Mouse (Mus musculus) adipocyte (in vitro differentiated cells): ENCODE data around the gene Gm3952.

ENCODE experiments used
- DNase-seq: peaks from one replicate; pipeline ENCODE4 v3.0.0-alpha.2; 2016; ENCODE audit warnings: low spot score

Gene Gm3952

DNA sequence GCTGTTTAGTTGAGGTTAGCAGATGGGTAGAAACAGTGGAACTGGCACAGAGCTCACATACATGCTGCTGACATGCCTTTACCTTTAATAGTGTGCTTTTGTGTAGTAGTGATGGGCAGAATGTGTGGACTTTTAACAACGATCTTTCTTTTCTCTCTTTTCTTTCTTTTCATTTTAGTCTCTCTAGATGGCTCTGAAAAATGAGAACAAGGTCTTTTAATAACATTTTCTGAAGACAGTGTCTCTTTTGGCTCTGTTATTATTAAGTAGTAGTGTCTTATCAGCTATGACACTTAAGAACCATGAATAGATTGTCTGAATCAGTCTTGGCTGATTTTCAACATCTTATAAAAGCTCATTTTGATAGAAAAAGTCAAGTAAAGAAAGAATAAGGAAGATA, at the start of gene Gm3952:
Gene Gm3952, minus strand, starts transcription at position 101 of the 400 bp plus-strand sequence.
- DNase-seq: no peak

DNA sequence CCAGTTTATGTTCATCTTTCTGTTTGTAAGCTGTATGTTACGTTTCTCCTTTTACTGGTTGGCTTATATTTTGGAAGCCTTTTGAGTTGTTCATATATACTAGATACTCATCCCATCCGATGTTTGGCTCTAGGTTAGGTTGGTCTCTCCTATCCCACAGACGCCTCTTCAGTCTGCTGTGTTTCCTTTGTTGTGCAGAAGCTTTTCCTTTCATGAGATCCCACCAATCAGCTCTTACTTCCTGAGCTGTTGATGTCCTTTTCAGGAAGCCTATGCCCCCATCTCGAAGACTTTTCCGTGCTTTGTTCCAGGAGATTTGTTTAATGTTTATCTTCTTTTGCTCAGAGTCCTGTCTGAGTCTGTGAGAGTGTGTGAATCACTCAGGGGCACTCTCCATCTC, 45.3 kb upstream of the Gm3952 start:
- DNase-seq: no peak

GRCm38 (mm10) chr8:128812521-128812920, 14.0 kb upstream of the Gm3952 start:
- DNase-seq: no peak

DNA sequence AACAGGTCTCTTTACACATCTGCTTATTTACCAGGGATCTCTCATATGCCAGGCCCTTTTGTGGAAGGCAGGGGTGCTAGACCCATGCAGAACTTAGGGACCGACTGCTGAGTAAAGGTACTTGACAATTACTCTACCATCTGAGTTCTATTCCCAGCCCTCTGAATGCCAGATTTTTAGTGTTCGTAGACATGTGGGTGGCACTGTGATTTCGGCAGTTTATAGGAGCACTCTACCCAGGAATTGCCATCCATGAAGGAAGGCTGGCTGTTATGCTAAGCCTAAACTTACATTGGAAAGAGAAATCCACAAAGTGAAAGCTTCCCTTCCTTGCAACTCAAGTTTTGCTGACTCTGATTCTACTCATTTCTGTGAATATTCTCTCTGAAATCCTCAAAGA, 62.8 kb downstream of the Gm3952 start:
- DNase-seq: no peak

DNA sequence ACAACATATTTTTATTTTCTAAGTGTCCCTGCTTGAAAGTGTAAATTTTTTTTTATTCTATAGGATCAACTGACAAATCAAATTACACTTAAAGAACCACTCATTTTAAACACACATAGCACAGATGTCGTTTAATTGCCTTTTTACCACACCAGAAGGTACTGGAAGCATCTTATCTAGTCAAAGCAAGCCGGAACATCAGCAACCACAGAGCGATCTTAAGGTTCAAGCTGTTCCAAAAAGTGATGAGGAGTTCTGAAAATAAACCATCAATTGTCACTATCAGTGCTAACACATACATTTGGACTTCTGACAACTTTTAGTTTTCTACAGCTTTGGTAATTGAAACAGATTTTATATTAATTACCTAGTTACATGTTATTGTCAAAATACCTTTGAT, 64.4 kb downstream of the Gm3952 start:
- no peak for DNase-seq

GRCm38 (mm10) chr8:128732254-128732653, 66.2 kb downstream of the Gm3952 start:
- DNase-seq: no peak

DNA sequence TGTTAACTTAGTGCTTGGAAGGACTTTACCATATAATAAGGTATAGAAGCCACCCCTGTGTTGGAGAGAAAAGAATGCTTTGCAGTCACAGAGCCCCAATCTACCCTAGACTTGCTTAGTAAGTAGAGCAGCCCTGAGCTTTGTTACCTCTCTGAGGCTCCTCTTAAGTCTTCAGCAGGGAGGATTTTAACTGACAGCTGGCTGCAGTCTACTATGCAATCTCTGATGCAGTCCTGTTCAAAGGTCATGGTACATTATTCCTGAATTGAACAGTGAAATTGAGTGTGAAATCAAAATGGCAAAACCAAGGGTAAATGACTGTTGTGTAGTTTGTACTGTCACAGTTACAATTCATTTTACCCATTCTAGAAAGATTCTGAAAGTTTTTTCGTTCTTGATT, 71.3 kb downstream of the Gm3952 start:
- no peak for DNase-seq

- DNase-seq: peak; percentile 59
Measured at GRCm38 (mm10) chr8:128724819-128725218, 73.7 kb downstream of the Gm3952 start.

DNA sequence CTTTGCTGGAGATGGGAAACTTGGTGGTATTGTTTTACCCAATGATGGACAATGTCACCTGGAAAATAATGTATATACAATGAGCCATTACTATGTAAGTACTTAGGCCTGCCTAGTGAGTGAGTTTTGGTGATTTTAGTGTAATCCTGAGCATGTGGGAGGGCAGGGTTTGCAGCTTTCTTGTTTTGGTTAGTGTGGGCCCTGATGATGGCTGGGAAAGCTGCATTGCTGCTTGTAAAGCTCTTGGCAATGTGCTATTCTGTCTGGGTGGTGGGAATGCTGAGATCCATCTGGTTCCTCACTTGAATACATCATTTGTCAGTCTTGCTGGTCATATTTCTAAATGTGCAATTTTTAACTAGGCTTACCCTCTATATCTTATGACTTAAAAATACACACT, 82.3 kb downstream of the Gm3952 start:
- DNase-seq: no peak

- peak; percentile 32 for DNase-seq
Measured at GRCm38 (mm10) chr8:128709261-128709660, 89.2 kb downstream of the Gm3952 start.

DNA sequence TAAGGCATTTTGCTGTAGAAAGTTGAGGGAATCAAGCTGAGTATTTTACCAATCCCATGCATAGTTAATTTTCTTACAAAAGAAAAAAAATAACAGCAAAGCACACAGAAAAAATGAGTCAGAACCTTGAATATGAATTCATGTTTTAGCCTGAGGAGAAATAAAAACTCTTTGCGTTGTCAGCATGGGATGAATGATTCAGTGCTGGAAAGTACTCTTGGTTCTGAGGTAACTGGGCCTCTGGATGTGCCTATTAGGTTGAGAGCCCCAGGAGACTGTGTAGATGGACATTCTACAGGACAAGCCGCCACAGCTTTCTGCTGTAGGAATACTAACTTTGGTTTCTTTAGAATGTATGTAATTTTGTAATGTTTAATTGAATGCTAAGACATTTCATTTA, 93.7 kb downstream of the Gm3952 start:
- no peak for DNase-seq

DNA sequence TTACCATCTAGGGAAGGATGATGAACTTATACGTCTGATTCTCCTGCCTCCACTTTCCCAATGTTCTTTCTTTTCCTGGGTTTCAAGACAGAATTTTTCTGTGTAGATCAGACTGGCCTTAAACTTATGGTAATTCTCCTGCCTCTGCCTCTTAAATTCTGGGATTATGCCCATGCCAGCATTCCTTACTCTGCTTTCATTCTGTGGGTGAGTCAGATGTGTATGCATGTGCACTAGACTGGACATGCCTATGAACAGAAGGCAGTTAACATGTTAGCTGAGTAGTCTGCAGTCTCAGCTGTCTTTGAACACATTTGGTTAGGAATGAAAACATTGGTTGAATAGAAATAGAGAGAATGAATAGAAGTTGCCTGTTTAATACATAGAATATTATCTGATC, 94.1 kb downstream of the Gm3952 start:
- DNase-seq: no peak

DNA sequence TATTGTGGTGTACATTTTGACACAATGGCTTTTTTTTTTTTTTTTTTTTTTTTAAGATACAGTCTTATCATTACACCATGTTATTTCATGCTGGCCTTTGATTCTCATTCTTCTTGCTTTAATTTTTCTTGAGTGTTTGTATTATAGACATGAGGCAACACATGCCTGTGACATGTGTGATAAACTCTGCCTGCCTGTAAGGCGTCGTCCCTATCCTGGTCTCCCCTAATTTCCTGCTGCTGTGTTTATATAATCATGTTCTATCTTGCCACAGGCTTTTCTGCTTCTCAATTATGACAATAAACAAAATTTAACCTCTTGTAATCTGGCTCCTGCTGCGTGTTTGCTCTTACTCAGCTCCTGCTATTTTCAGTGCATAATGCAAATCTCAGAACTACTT, 100.5 kb downstream of the Gm3952 start:
- DNase-seq: no peak

DNA sequence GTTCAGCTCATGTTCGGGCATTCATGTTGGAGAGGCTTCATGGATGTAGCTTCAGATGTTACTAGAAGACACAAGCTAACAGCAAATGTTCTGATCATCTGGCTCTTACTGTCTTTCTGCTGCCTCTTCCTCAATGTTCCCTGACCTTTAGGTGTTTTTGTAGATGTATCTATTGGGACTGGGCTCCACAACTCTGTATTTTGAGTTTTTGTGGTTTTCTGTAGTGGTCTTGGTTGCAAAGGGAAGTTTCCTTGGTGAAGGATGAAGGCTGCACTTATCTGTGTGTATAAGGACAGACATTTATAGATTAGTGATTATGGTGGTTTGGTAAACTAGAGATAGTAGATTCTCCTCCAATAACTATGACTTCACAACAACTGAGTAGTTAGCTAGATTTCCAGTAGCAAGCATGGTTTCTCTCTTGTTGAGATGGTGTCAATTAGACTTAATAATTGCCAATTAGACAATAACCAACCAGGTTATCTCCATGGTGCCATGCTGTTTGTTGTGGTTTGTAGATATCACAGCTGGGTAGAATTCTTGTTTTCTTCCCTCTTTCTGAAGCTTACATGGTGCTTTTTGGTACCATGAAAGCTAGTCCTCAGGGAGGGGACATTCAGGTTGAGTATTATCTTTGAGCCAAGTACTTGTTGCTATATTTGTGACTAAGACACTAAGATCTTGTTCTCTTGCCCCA, 101.6 kb downstream of the Gm3952 start:
- DNase-seq: no peak
